ENCODE assay signal across 8 mouse cellular contexts in genomic region chr14:54583681-54584338, GRCm38 (mm10). TPM values are rescaled to one million over a fixed set of nuclear protein-coding genes. Genes with fewer than 3 reads are reported as not detected.
DNase-seq lines count a peak whose midpoint lies in the region; ATAC-seq and TF ChIP-seq lines count a peak whose summit lies in the region.

No protein-coding gene starts in this region.

- no peak overlapping the region for H3K4me3 ChIP-seq in cortical plate, adult 2 months (ENCODE audit: insufficient read depth, low read length)
- H3K4me3 ChIP-seq in limb, embryonic 15.5 days = no peak overlapping the region

- no peak for TF ChIP-seq POLR2A in cortical plate, adult 2 months (IDR thresholded peaks at IDR 0.05; ENCODE audit: extremely low read depth, insufficient read depth, low read length)

- DNase-seq in left cerebral cortex, adult 18-20 months (ENCODE audit: low spot score in 2 of 2) = peak; percentile 63 to 70
- no peak for DNase-seq in left cerebral cortex, adult 8-10 months (ENCODE audit: low spot score in 2 of 2)
- DNase-seq in Muller cell, postnatal 12 days (ENCODE audit: inconsistent ontology term) = peak; percentile 36
- peak; percentile 72 to 87 for DNase-seq in heart, postnatal 10 days
- DNase-seq in naive thymus-derived CD4-positive, alpha-beta T cell, adult 2 months (ENCODE audit: low read depth) = peak; percentile 78

- H3K4me2 ChIP-seq in limb, embryonic 15.5 days = no peak overlapping the region

- 51% methylated on average over 7 of the region's 7 CpGs for WGBS in limb, embryonic 15.5 days

- intact Hi-C loops in heart, postnatal 10 days (cut with DNase I) = loop anchor here (2.0 to 5.0 kb wide), 2 partner anchors 33 to 57 kb away; partner anchors contain the start of genes Cdh24, Gm17606 and Psmb5

- no peaks in the 10 kb centered on the region for H3K9me3 ChIP-seq in limb, embryonic 15.5 days

- peak; percentile 59 for TF ChIP-seq CTCF in cortical plate, adult 2 months (IDR thresholded peaks at IDR 0.05; ENCODE audit: extremely low read depth, insufficient read depth, low read length)

- no peaks in the 10 kb centered on the region for H3K27me3 ChIP-seq in limb, embryonic 15.5 days

- peaks cover 20% of the 10 kb centered on the region; the same call in 1 of the 2 replicates for H3K36me3 ChIP-seq in limb, embryonic 15.5 days

- H3K9ac ChIP-seq in limb, embryonic 15.5 days = no peak overlapping the region

- no peaks in the 10 kb centered on the region for H3K4me1 ChIP-seq in cortical plate, adult 2 months (ENCODE audit: control insufficient read depth, insufficient read depth, low read length)
- no peaks in the 10 kb centered on the region; the same call in 1 of the 2 replicates for H3K4me1 ChIP-seq in limb, embryonic 15.5 days

- 0 out of 2 replicates have a peak, but pooled peaks have one; percentile 30 for ATAC-seq in limb, embryonic 15.5 days (ENCODE audit: insufficient number of reproducible peaks, low FRiP score, low TSS enrichment, low read depth)
- no peak for ATAC-seq in monocyte, adult 5-6 weeks (replicated peaks; ENCODE audit: insufficient number of reproducible peaks, low FRiP score, low TSS enrichment, poor library complexity, severe bottlenecking)

- no peak overlapping the region for H3K27ac ChIP-seq in cortical plate, adult 2 months (ENCODE audit: insufficient read depth, low read length)
- H3K27ac ChIP-seq in limb, embryonic 15.5 days = no peak overlapping the region

RNA-seq across cellular contexts. Expression of gene Ajuba, which starts 6.5 kb away (rescaled TPM):
- total RNA-seq in left cerebral cortex, adult 18-20 months (2021) = 1 to 10 TPM; 1.7 to 1.9 TPM
- total RNA-seq in left cerebral cortex, adult 8-10 months (2022) = 1 to 10 TPM; 1.3 to 2.4 (median 1.7) TPM
- polyA plus RNA-seq in cortical plate, adult 2 months (2012; rRNA removed) = 2.3 and 3.0 TPM in 2 replicates
- 10 to 100 TPM; 14.5 to 16.0 TPM for total RNA-seq in heart, postnatal 10 days (2021)
- polyA plus RNA-seq in limb, embryonic 15.5 days (2015; fragmentation: Nextera tagmentation; extraction: Ambion mirVana) = 50.7 and 52.7 TPM in 2 replicates
- 0.43 to 2.9 TPM (median 0.67 TPM) in 3 replicates for total RNA-seq in monocyte, adult 5-6 weeks (2017)

RNA-seq across cellular contexts. Expression of gene 4931414P19Rik, which starts 22.0 kb away (rescaled TPM):
- total RNA-seq in left cerebral cortex, adult 18-20 months (2021) = 1 to 10 TPM; 8.3 to 9.3 TPM
- 1 to 10 TPM; 4.7 to 6.3 (median 5.7) TPM for total RNA-seq in left cerebral cortex, adult 8-10 months (2022)
- polyA plus RNA-seq in cortical plate, adult 2 months (2012; rRNA removed) = 5.2 and 5.8 TPM in 2 replicates
- 1 to 10 TPM; 4.2 to 4.9 TPM for total RNA-seq in heart, postnatal 10 days (2021)
- polyA plus RNA-seq in limb, embryonic 15.5 days (2015; fragmentation: Nextera tagmentation; extraction: Ambion mirVana) = 5.8 and 6.1 TPM in 2 replicates
- 0.21 to 3.2 TPM (median 2.4 TPM) in 3 replicates for total RNA-seq in monocyte, adult 5-6 weeks (2017)

RNA-seq across cellular contexts. Expression of gene Haus4, which starts 29.4 kb away (rescaled TPM):
- 1 to 10 TPM; 1.5 to 2.0 TPM for total RNA-seq in left cerebral cortex, adult 18-20 months (2021)
- total RNA-seq in left cerebral cortex, adult 8-10 months (2022) = 1 to 10 TPM; 3.0 to 4.7 (median 3.4) TPM
- polyA plus RNA-seq in cortical plate, adult 2 months (2012; rRNA removed) = 3.7 and 3.8 TPM in 2 replicates
- 10 to 100 TPM; 15.0 to 15.8 TPM for total RNA-seq in heart, postnatal 10 days (2021)
- polyA plus RNA-seq in limb, embryonic 15.5 days (2015; fragmentation: Nextera tagmentation; extraction: Ambion mirVana) = 52.6 and 53.0 TPM in 2 replicates
- 22.6 to 36.0 TPM (median 32.4 TPM) in 3 replicates for total RNA-seq in monocyte, adult 5-6 weeks (2017)

RNA-seq across cellular contexts. Expression of gene Psmb5, which starts 34.0 kb away (rescaled TPM):
- 100 to 1,000 TPM; 176 to 178 TPM for total RNA-seq in left cerebral cortex, adult 18-20 months (2021)
- 100 to 1,000 TPM; 151 to 185 (median 175) TPM for total RNA-seq in left cerebral cortex, adult 8-10 months (2022)
- 181 and 197 TPM in 2 replicates for polyA plus RNA-seq in cortical plate, adult 2 months (2012; rRNA removed)
- 100 to 1,000 TPM; 206 to 207 TPM for total RNA-seq in heart, postnatal 10 days (2021)
- polyA plus RNA-seq in limb, embryonic 15.5 days (2015; fragmentation: Nextera tagmentation; extraction: Ambion mirVana) = 343 and 373 TPM in 2 replicates
- 30.4 to 56.5 TPM (median 43.4 TPM) in 3 replicates for total RNA-seq in monocyte, adult 5-6 weeks (2017)

RNA-seq across cellular contexts. Expression of gene Psmb11, which starts 37.4 kb away (rescaled TPM):
- under 1 TPM in 1 of 2 experiments, not detected in 1; 0.16 TPM for total RNA-seq in left cerebral cortex, adult 18-20 months (2021)
- total RNA-seq in left cerebral cortex, adult 8-10 months (2022) = under 1 TPM in 3 of 4 experiments, not detected in 1; 0.14 to 0.63 (median 0.14) TPM
- polyA plus RNA-seq in cortical plate, adult 2 months (2012; rRNA removed) = 0.17 and 0.23 TPM in 2 replicates
- total RNA-seq in heart, postnatal 10 days (2021) = not detected
- not detected in 2 replicates for polyA plus RNA-seq in limb, embryonic 15.5 days (2015; fragmentation: Nextera tagmentation; extraction: Ambion mirVana)
- not detected in 3 replicates for total RNA-seq in monocyte, adult 5-6 weeks (2017)

Comparison
In these comparisons a context has a peak if more than half of its experiments do, and no peak if none do; other contexts are left out.
1. DNase-seq: peak in left cerebral cortex, adult 18-20 months (2 of 2), Muller cell, postnatal 12 days (single experiment), heart, postnatal 10 days (2 of 2) and naive thymus-derived CD4-positive, alpha-beta T cell, adult 2 months (single experiment); none in left cerebral cortex, adult 8-10 months (0 of 2).